Mouse (Mus musculus): ENCODE data around the gene Psmd4.
A peak's percentile ranks its signal among the peaks of the same experiment; 100 is the strongest.
"Not testable (repeated sequence)": the region's sequence is repeated elsewhere in the genome, so short reads cannot be mapped to it uniquely, and the experiment has no call there.

Psmd4 gene

GRCm38 (mm10) chr3:95042166-95042837 is at the start of gene Psmd4:
Gene Psmd4, minus strand, starts transcription at chr3:95042614.
- peak; percentile 92 to 97 for DNase-seq (ENCODE audit: low spot score in 2 of 2)

DNA sequence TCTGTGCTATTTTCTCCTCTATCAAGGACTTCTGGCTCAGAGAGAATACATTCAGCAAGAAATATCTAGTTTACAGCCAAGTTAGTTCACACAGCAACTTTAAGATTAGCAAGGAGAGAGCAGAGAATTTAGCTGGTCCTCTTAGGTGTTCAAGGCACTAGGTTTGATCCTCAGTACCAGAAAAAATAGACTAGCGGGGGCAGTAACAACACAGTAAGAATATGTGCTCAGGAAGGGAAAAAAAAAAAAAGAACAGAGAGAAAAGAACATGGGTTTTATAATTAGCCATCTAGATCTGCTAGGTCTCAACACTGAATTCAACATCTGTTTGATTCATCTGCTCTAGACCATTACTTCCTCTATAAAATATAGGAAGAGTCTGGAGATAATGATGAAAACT is 45.7 kb upstream of the Psmd4 start:
- DNase-seq (ENCODE audit: low spot score in 2 of 2): no peak

DNA sequence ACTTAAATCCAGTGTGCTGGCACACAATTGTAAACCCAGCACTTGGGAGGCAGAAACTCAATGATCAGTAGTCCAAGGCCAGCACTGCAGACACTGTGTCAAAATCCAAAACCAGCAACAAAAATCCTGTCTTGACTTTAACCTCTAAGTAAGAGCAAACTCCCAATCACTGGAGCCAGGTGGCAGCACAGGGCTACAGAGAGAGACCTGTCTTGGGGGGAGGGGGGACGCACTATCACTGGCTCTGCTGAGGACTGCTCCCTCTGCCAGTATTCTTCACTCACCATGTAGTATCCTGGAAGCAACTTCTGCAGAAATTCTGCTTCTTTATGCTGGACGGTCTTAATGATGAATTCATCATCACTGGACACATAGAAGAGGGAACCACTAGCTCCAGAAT is 29.2 kb upstream of the Psmd4 start:
- DNase-seq (ENCODE audit: low spot score in 2 of 2): no peak

- no peak for DNase-seq (ENCODE audit: low spot score in 2 of 2)
These were observed 24.2 kb upstream of the Psmd4 start for GRCm38 (mm10) chr3:95066570-95066969.

DNA sequence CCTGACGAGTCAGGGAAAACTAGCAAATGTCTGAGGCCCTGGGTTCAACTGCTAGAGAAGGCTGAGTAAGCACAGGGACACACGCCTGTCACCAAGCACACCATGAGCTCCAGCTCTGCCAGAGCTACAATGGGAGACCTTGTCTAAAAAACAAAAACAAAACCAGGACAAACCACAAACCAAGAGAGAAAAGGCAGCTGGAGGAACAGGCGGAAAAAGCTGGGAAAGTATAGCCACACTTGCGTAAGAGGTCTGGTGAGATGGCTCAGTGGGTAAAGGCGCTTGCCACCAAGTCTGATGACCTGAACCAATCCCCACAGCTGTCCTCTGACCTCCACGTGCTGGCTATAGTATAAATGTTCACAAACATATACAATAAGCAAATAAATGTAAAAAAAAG is 23.7 kb upstream of the Psmd4 start:
- no peak for DNase-seq (ENCODE audit: low spot score in 2 of 2)

- no peak for DNase-seq (ENCODE audit: low spot score in 2 of 2)
These were observed 23.1 kb upstream of the Psmd4 start for GRCm38 (mm10) chr3:95065553-95065952.

DNA sequence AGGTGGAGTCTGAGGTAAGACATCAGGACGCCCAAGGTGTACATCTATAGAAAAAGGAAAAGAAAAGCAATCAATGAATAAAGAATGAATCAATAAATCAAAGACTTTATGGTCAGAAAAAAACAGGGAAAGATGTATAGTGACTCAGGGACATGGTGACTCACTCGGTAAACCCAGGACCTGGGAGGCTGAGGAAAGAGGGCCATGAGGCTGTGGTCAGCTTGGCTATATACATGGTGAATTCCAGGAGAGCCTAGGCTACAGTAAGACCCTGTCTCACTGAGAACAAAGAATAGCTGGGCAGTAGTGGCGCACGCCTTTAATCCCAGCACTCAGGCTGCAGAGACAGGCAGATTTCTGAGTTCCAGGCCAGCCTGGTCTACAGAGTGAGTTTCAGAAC is 21.3 kb upstream of the Psmd4 start:
- DNase-seq (ENCODE audit: low spot score in 2 of 2): no peak

- no peak for DNase-seq (ENCODE audit: low spot score in 2 of 2)
These were observed 15.7 kb upstream of the Psmd4 start for GRCm38 (mm10) chr3:95058078-95058477.

DNA sequence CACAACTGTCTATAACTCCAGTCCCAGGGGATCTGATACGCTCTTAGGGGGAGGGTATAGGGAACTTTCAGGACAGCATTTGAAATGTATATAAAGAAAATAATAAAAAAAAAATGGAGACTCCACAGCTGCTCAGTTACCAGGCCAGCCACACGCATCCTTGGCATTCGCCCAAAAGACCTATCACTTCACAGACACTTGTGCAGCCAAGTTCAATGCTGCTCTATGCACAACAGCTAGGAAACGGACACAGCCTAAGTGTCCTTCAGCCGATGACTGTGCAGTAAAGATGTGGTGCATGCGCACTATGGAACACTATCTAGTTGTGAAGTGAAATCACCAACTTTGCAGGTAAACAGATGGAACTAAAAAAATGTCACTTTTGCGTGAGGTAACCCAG is 13.9 kb upstream of the Psmd4 start:
- peak; percentile 16 to 30 for DNase-seq (ENCODE audit: low spot score in 2 of 2)

GRCm38 (mm10) chr3:95054481-95055260 is 12.3 kb upstream of the Psmd4 start:
- no peak for DNase-seq (ENCODE audit: low spot score in 2 of 2)

GRCm38 (mm10) chr3:95053701-95054100 is 11.3 kb upstream of the Psmd4 start:
- DNase-seq (ENCODE audit: low spot score in 2 of 2): peak in 1 of 2 experiments; percentile 27

DNA sequence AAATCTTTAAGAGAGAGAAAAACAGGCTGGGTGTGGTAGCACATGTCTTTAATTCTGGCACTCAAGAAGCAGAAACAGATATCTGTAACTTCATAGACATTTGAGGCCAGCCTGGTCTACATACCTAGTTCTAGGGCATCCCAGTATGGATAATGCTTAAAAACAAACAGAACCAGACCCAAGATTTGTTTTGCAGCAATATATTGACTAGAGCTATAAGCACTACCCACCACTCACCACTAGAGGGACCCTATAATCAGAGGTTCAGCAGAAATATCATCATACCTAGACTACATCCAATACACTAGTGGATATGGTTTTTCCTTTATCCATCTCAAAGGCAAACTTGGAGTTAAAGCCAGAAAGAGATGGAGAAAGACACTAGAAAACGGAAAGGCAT is 10.5 kb upstream of the Psmd4 start:
- DNase-seq (ENCODE audit: low spot score in 2 of 2): peak in 1 of 2 experiments; percentile 32

GRCm38 (mm10) chr3:95047914-95048313 is 5.5 kb upstream of the Psmd4 start:
- no peak for DNase-seq (ENCODE audit: low spot score in 2 of 2)

GRCm38 (mm10) chr3:95046462-95047057 is 4.1 kb upstream of the Psmd4 start:
- no peak for DNase-seq (ENCODE audit: low spot score in 2 of 2)

DNA sequence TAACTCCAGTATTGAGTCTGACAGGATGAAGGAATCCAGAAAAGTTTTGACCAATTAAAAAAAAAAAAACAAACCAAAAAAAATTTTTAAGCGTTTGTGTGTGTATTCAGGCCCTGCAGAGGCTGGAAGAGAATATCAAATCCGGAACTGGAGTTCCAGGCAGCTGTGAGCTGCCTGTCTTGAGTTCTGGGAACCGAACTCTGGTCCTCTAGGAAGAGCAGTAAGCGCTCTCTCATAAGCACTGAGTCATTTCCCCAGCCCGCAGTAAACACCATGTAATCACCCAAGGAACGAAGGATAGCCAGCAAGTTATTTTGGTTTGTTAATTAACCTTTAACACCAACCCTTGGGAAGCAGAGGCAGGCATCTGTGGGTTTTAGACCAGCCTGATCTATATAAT is 837 bp upstream of the Psmd4 start:
- DNase-seq (ENCODE audit: low spot score in 2 of 2): no peak

GRCm38 (mm10) chr3:95042838-95043229 is 420 bp upstream of the Psmd4 start:
- no peak for DNase-seq (ENCODE audit: low spot score in 2 of 2)

DNA sequence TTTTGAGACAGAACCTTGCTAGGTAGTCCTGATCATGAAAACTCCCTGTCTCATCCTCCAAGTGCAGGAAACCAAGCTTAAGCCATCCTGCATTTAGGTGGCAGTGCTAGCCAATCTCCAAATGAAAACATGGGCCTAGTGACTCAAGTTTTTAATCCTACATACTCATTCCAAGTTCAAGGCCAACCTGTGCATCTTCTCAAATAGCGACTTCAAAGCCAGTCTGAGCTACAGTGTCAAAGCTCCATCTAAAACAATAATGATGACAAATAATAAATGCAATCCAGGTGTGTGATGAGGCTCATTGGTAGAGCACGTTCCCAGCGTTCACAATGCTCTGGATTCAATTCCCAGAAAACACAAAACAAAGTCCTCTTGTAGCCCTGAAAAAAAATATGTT is 789 bp downstream of the Psmd4 start:
- no peak for DNase-seq (ENCODE audit: low spot score in 2 of 2)

- no peak for DNase-seq (ENCODE audit: low spot score in 2 of 2)
These were observed 12.5 kb downstream of the Psmd4 start for GRCm38 (mm10) chr3:95029953-95030352.

GRCm38 (mm10) chr3:95029291-95029827 is 13.1 kb downstream of the Psmd4 start:
- DNase-seq (ENCODE audit: low spot score in 2 of 2): not testable (repeated sequence)

GRCm38 (mm10) chr3:95028603-95029002 is 13.8 kb downstream of the Psmd4 start:
- DNase-seq (ENCODE audit: low spot score in 2 of 2): no peak

DNA sequence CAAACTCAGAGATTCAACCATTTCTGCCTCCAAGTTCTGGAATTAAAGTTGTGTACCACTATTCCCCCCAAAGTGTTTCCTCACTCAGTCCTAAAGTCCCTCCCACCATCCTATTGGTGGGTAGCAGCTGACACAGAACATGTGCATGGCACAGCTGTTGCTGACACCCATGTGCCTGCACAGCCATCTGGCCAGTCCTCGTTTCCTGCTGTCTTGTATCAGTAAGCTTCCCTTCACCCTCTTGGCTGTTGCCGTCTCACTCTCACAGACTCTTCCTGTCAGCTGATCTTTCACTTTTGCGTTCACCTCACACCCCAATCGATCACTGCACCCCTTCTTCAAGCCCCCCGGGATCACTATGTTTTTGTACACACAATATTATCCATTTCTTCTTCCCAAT is 14.7 kb downstream of the Psmd4 start:
- no peak for DNase-seq (ENCODE audit: low spot score in 2 of 2)

- no peak for DNase-seq (ENCODE audit: low spot score in 2 of 2)
These were observed 15.3 kb downstream of the Psmd4 start for GRCm38 (mm10) chr3:95027057-95027645.
